Mouse (Mus musculus) adrenal gland, adult 8-10 months (tissue): ENCODE data around the gene Foxb1. TPM values are rescaled to one million over a fixed set of nuclear protein-coding genes. Genes with fewer than 3 reads are reported as not detected.

ENCODE experiments used
- DNase-seq: peaks from one replicate; pipeline ENCODE4 v3.0.0; 2022
- total RNA-seq, 4 experiments: library from RNA; stranded (reverse); gene quantifications; 2 replicates each; pipeline ENCODE4 v1.2.4; 2022

The Foxb1 gene
- total RNA-seq, 4 experiments from 2014 or later: not detected

GRCm38 (mm10) chr9:69756456-69756855 lies 4.3 kb downstream of the Foxb1 start:
- no peak for DNase-seq

- no peak for DNase-seq
Measured at GRCm38 (mm10) chr9:69756041-69756440, 4.7 kb downstream of the Foxb1 start.

GRCm38 (mm10) chr9:69755157-69755556 lies 5.6 kb downstream of the Foxb1 start:
- no peak for DNase-seq

GRCm38 (mm10) chr9:69754712-69755111 lies 6.0 kb downstream of the Foxb1 start:
- no peak for DNase-seq

GRCm38 (mm10) chr9:69754291-69754690 lies 6.4 kb downstream of the Foxb1 start:
- DNase-seq: no peak

- no peak for DNase-seq
Measured at GRCm38 (mm10) chr9:69747971-69748370, 12.8 kb downstream of the Foxb1 start.

- DNase-seq: no peak
Measured at GRCm38 (mm10) chr9:69728736-69729135, 32.0 kb downstream of the Foxb1 start.

GRCm38 (mm10) chr9:69718431-69718830 lies 42.3 kb downstream of the Foxb1 start:
- DNase-seq: no peak

- no peak for DNase-seq
Measured at GRCm38 (mm10) chr9:69716364-69716763, 44.4 kb downstream of the Foxb1 start.

GRCm38 (mm10) chr9:69715445-69715844 lies 45.3 kb downstream of the Foxb1 start:
- no peak for DNase-seq

GRCm38 (mm10) chr9:69714346-69714745 lies 46.4 kb downstream of the Foxb1 start:
- no peak for DNase-seq

- no peak for DNase-seq
Measured at GRCm38 (mm10) chr9:69713577-69714327, 47.0 kb downstream of the Foxb1 start.

GRCm38 (mm10) chr9:69712714-69713525 lies 47.8 kb downstream of the Foxb1 start:
- no peak for DNase-seq

Other genes with a start within 250 kb of the Foxb1 start
- 100 to 1,000 TPM in 2 of 4 experiments, 10 to 100 TPM in 2; 88.4 to 127 (median 107) TPM for gene Bnip2, start 228.5 kb upstream of the Foxb1 start, total RNA-seq